Mouse (Mus musculus) brain, embryonic 14.5 days (tissue): Measurements from ENCODE around the gene Gm5134. TPM values are rescaled to one million over a fixed set of nuclear protein-coding genes. Genes with fewer than 3 reads are reported as not detected.

Experiments
- DNase-seq: peaks from one replicate; pipeline ENCODE4 v3.0.0-alpha.2; 2011; ENCODE audit warnings: low read depth
- CTCF ChIP-seq: fragments of 200-500 bp; IDR thresholded peaks from 2 replicates; pipeline ENCODE4 v1.5.1; 2012; ENCODE audit warnings: inconsistent platforms, mild to moderate bottlenecking, moderate library complexity, borderline replicate concordance; ENCODE audit not compliant: insufficient read depth, insufficient read length; ENCODE audit errors: extremely low read depth
- POLR2A ChIP-seq: fragments of 200-500 bp; IDR thresholded peaks from 2 replicates; pipeline ENCODE4 v1.6.1; 2012; ENCODE audit warnings: mild to moderate bottlenecking, inconsistent platforms, borderline replicate concordance; ENCODE audit not compliant: poor library complexity, insufficient read depth, insufficient read length, severe bottlenecking; ENCODE audit errors: extremely low read depth
- polyA plus RNA-seq: library from polyadenylated mRNA; depleted of rRNA; stranded (reverse); fragments of >200 nt; gene quantifications from 2 replicates; pipeline ENCODE4 v1.2.3, GENCODE M21; 2012; rRNA removed

Gene Gm5134
- polyA plus RNA-seq, 1 experiment = 0.05 TPM

GRCm38 (mm10) chr10:76034001-76034600 is 79.8 kb downstream of the Gm5134 start:
- DNase-seq = no peak
- TF ChIP-seq CTCF = no peak
- TF ChIP-seq POLR2A = no peak

- TF ChIP-seq POLR2A (no peak), CTCF (no peak)
Measured at GRCm38 (mm10) chr10:76035277-76035676, 81.0 kb downstream of the Gm5134 start.

GRCm38 (mm10) chr10:76036962-76037361 is 82.6 kb downstream of the Gm5134 start:
- TF ChIP-seq CTCF (no peak), POLR2A (no peak)
- no peak for DNase-seq

More at GRCm38 (mm10) chr10:76035277-76035676, 81.0 kb downstream of the Gm5134 start:
- DNase-seq = no peak

DNA sequence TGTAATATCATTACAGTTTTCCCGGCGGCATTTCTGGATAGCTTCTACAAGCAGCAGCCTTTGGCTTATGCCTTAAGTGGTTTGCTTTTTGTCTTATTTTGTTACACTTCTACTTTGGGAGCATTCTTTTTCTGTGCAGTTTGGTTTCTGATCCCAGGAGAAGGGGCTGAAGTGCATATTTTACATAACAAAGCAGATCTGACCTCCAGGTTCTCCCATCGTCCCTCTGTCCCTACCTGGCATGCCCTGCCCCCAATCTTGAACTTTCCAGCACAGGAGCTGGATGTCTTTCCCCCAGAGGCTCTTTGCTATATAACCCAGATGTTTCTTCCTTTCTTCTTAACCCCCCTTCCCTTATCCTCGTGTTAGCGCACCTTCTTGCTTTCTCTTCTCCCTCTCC is 91.0 kb downstream of the Gm5134 start:
- TF ChIP-seq CTCF (no peak), POLR2A (no peak)
- DNase-seq = no peak

GRCm38 (mm10) chr10:76046754-76047153 is 92.4 kb downstream of the Gm5134 start:
- TF ChIP-seq POLR2A = no peak
- TF ChIP-seq CTCF = no peak
- DNase-seq = no peak

DNA sequence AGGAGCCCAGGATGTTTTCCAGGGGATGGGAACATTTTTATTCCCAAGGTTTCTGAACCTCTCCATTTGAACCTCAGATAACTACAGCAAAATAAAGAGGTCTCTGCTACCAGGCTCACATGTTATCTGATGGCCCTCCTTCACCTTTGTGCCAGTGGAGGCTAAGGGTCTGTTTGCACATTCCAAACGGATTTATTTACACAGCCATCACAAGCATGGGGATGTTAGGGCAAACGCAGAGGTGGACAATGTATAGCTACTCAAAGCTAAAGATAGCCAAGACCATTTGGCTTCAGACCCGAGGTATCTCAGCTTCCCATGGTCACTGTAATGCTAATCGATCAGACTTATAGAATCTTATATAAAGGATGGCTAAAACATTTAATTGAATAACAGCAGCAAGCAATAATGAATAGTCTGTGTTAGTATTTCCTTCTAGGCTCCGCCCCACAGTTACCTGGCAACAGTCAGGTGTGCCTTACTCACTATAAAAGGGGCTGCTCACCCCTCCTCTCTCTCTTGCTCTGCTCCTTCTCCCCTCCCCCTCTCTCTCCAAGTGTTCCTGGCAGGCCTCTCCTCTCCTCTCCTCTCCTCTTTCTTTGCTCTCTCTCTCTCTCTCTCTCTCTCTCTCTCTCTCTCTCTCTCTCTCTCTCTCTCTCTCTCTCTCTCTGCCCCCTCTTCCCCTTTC is 93.0 kb downstream of the Gm5134 start:
- TF ChIP-seq CTCF = no peak
- no peak for TF ChIP-seq POLR2A

GRCm38 (mm10) chr10:76048967-76049366 is 94.7 kb downstream of the Gm5134 start:
- no peak for DNase-seq
- TF ChIP-seq CTCF (no peak), POLR2A (no peak)

More for the DNA sequence above, 93.0 kb downstream of the Gm5134 start:
- DNase-seq = no peak

GRCm38 (mm10) chr10:76051860-76052259 is 97.5 kb downstream of the Gm5134 start:
- no peak for TF ChIP-seq POLR2A
- no peak for TF ChIP-seq CTCF
- no peak for DNase-seq

Other genes starting within 250 kb of the Gm5134 start
- 43.8 and 56.6 TPM in 2 replicates for gene Cabin1, start 190.2 kb upstream of the Gm5134 start, polyA plus RNA-seq
- gene Ddt, start 181.1 kb upstream of the Gm5134 start, polyA plus RNA-seq = 55.9 and 69.3 TPM in 2 replicates
- gene Gm20441, start 173.6 kb upstream of the Gm5134 start, polyA plus RNA-seq = not detected in 2 replicates
- 1.1 TPM in 2 replicates for gene Gstt3, start 173.1 kb upstream of the Gm5134 start, polyA plus RNA-seq
- 11.5 and 13.4 TPM in 2 replicates for gene Gstt1, start 155.9 kb upstream of the Gm5134 start, polyA plus RNA-seq
- gene Gstt4, start 132.0 kb upstream of the Gm5134 start, polyA plus RNA-seq = not detected in 2 replicates
- gene Gstt2, start 117.1 kb upstream of the Gm5134 start, polyA plus RNA-seq = 7.7 and 9.2 TPM in 2 replicates
- gene Mif, start 94.3 kb upstream of the Gm5134 start, polyA plus RNA-seq = 1,693 and 2,722 TPM in 2 replicates
- 1.7 and 5.7 TPM in 2 replicates for gene Derl3, start 61.1 kb upstream of the Gm5134 start, polyA plus RNA-seq
- 129 and 165 TPM in 2 replicates for gene Smarcb1, start 32.9 kb upstream of the Gm5134 start, polyA plus RNA-seq
- 28.6 and 40.4 TPM in 2 replicates for gene Chchd10, start 21.4 kb upstream of the Gm5134 start, polyA plus RNA-seq
- gene Mmp11, start 18.0 kb upstream of the Gm5134 start, polyA plus RNA-seq = 28.8 and 38.5 TPM in 2 replicates
- gene Gm867, start 13.8 kb upstream of the Gm5134 start, polyA plus RNA-seq = 0.71 and 1.4 TPM in 2 replicates
- 0.16 TPM in 1 of 2 replicates, not detected in the other for gene Vpreb3, start 11.5 kb upstream of the Gm5134 start, polyA plus RNA-seq
- 10.8 and 12.3 TPM in 2 replicates for gene Zfp280b, start 78.1 kb downstream of the Gm5134 start, polyA plus RNA-seq
- gene Slc5a4b, start 156.4 kb downstream of the Gm5134 start, polyA plus RNA-seq = not detected in 2 replicates
- 0.18 and 0.37 TPM in 2 replicates for gene Slc5a4a, start 192.9 kb downstream of the Gm5134 start, polyA plus RNA-seq